Mouse (Mus musculus): Measurements from ENCODE around the gene Rbbp9.

Rbbp9 gene

DNA sequence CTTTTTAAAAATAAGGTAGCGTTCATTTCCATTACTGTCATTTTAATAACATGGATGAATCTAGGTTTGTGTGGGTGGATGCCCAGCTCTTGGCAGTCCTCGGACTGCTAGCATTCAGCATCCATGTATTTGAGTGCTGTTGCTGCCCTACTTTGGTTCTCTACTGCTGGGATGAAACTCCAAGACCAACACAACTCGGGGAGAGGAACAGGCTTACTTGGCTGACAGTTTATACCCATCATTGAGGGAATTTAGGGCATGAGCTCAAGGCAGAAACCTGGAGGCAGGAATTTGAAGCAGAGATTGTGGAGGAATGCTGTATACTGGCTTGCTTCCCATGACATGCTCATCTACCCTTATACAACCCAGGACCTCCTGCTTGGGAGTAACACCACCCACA lies 36.0 kb downstream of the Rbbp9 start:
- no peak for ATAC-seq (ENCODE audit: insufficient number of reproducible peaks, low FRiP score, low TSS enrichment)

- no peak for ATAC-seq (ENCODE audit: insufficient number of reproducible peaks, low FRiP score, low TSS enrichment)
These were observed 48.5 kb downstream of the Rbbp9 start for GRCm38 (mm10) chr2:144502134-144502533.
